Comparison of ENCODE assay signal across 20 mouse cellular contexts in genomic region chr11:110698342-110698741, GRCm38 (mm10).
"Had no signal": no experiment of that assay in that cellular context is flagged by ENCODE, and none has a peak within 500 bp of the region (broad histone marks: within the 10 kb centered on the region; RNA-seq: fewer than 3 reads in every experiment).

No protein-coding gene starts in this region.

- H3K27ac ChIP-seq: kidney, postnatal 0 days; layer of hippocampus, adult 2 months; limb, embryonic 10.5 days; limb, embryonic 13.5 days; liver, embryonic 14.5 days; midbrain, embryonic 12.5 days; midbrain, embryonic 15.5 days; neural tube, embryonic 13.5 days; stomach, embryonic 15.5 days had no signal

- H3K27me3 ChIP-seq: limb, embryonic 13.5 days; midbrain, embryonic 12.5 days; midbrain, embryonic 15.5 days; neural tube, embryonic 13.5 days; stomach, embryonic 15.5 days had no signal

- H3K9ac ChIP-seq: limb, embryonic 13.5 days; liver, embryonic 14.5 days; liver, postnatal 0 days; lung, embryonic 14.5 days; midbrain, embryonic 12.5 days; midbrain, embryonic 15.5 days; neural tube, embryonic 13.5 days; stomach, embryonic 15.5 days had no signal

- H3K4me2 ChIP-seq: limb, embryonic 13.5 days; liver, embryonic 11.5 days; lung, embryonic 14.5 days; midbrain, embryonic 12.5 days; midbrain, embryonic 15.5 days; neural tube, embryonic 13.5 days; stomach, embryonic 15.5 days had no signal

- DNase-seq: kidney, postnatal 25 days; layer of hippocampus, adult 9-11 months; liver, postnatal 0 days; lung, embryonic 14.5 days; retina, postnatal 1 day; right cerebral cortex, postnatal 25 days; spleen, adult 18-20 months; thymus, postnatal 25 days had no signal

- H3K4me1 ChIP-seq: limb, embryonic 10.5 days; limb, embryonic 13.5 days; midbrain, embryonic 12.5 days; midbrain, embryonic 15.5 days; neural tube, embryonic 13.5 days; stomach, embryonic 15.5 days had no signal

- H3K9me3 ChIP-seq: limb, embryonic 10.5 days; limb, embryonic 13.5 days; midbrain, embryonic 12.5 days; midbrain, embryonic 15.5 days; neural tube, embryonic 13.5 days; stomach, embryonic 15.5 days had no signal

- ATAC-seq: liver, postnatal 0 days; lung, postnatal 0 days; midbrain, embryonic 15.5 days had no signal

- H3K36me3 ChIP-seq: limb, embryonic 10.5 days; limb, embryonic 13.5 days; midbrain, embryonic 12.5 days; midbrain, embryonic 15.5 days; neural tube, embryonic 13.5 days; stomach, embryonic 15.5 days had no signal

- H3K4me3 ChIP-seq: layer of hippocampus, adult 2 months; limb, embryonic 10.5 days; limb, embryonic 13.5 days; midbrain, embryonic 12.5 days; midbrain, embryonic 15.5 days; myocyte; neural tube, embryonic 13.5 days; stomach, embryonic 15.5 days had no signal
